Mouse (Mus musculus) hindbrain, embryonic 13.5 days (tissue): ENCODE results near the gene Sec22c. TPM values are rescaled to one million over a fixed set of nuclear protein-coding genes. Genes with fewer than 3 reads are reported as not detected.

ENCODE experiments used
- ATAC-seq: fragments of 200-750 bp; cut with Nextera tagmentation; 2 replicates; pipeline ENCODE4 v1.8.0; 2017; ENCODE audit warnings: moderate TSS enrichment; ENCODE audit not compliant: low FRiP score
- H3K27ac ChIP-seq: fragments of 300-500 bp; sonication (generic); 2 replicates; pipeline ENCODE4 v1.5.1; 2015; ENCODE audit warnings: inconsistent platforms, mild to moderate bottlenecking, moderate library complexity
- H3K27me3 ChIP-seq: fragments of 300-500 bp; sonication (generic); 2 replicates; pipeline ENCODE4 v1.6.1; 2015; ENCODE audit warnings: mild to moderate bottlenecking, inconsistent platforms
- H3K36me3 ChIP-seq: fragments of 300-500 bp; sonication (generic); 2 replicates; pipeline ENCODE4 v1.6.1; 2015; ENCODE audit warnings: mild to moderate bottlenecking, inconsistent platforms
- H3K4me1 ChIP-seq: fragments of 300-500 bp; sonication (generic); replicated peaks from 2 replicates; pipeline ENCODE4 v1.6.1; 2015; ENCODE audit warnings: inconsistent platforms
- H3K4me2 ChIP-seq: fragments of 300-500 bp; sonication (generic); 2 replicates; pipeline ENCODE4 v1.6.1; 2015; ENCODE audit warnings: inconsistent platforms, mild to moderate bottlenecking, moderate library complexity
- H3K4me3 ChIP-seq: fragments of 300-500 bp; sonication (generic); 2 replicates; pipeline ENCODE4 v1.5.1; 2015; ENCODE audit warnings: mild to moderate bottlenecking, inconsistent platforms
- H3K9ac ChIP-seq: fragments of 300-500 bp; sonication (generic); 2 replicates; pipeline ENCODE4 v1.6.1; 2015; ENCODE audit warnings: mild to moderate bottlenecking, inconsistent platforms
- H3K9me3 ChIP-seq: fragments of 300-500 bp; sonication (generic); 2 replicates; pipeline ENCODE4 v1.6.1; 2016; ENCODE audit warnings: inconsistent platforms
- WGBS: fragments of 180-500 bp; shearing (Covaris S2); methylation state at CpG from one replicate; pipeline ENCODE4 v1.1.7; 2015; 5-methylcytosine and 5-hydroxymethylcytosine counted together
- polyA plus RNA-seq: library from polyadenylated mRNA; unstranded; fragments of >200 nt; fragmentation: Nextera tagmentation; extraction: Ambion mirVana; gene quantifications from 2 replicates; pipeline ENCODE4 v1.2.1, GENCODE M21; 2015

Sec22c gene
- polyA plus RNA-seq, 1 experiment from 2014 or later, result 28.9 TPM

DNA sequence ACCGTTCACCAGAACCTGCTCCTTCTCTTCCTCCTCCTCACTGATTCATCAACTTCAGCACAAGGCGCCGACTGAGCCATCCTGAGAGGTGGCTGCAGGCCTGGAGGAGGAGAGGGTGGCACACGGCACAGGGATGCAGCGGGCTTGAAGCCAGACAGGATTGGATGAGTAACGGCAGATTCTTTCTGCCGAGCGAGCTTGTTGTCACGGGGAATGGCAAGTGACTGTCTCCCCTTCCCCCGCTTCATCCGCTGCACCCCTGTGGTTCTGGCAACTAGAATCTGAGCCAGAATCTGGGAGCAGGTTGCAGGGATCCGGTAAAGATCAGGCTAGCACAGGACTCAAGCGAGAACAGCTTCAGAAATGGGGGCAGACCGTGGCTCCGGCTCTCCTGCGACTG lies 65.5 kb downstream of the Sec22c start:
- Histone ChIP-seq H3K27ac (no peak overlapping the region), H3K4me2 (no peak overlapping the region), H3K27me3 (peaks cover 80% of the 10 kb centered on the region), H3K36me3 (no peaks in the 10 kb centered on the region), H3K4me3 (no peak overlapping the region), H3K9ac (no peak overlapping the region), H3K4me1 (peaks cover 26% of the 10 kb centered on the region), H3K9me3 (no peaks in the 10 kb centered on the region)
- 51% methylated on average over 16 of the region's 16 CpGs for WGBS
- no peak for ATAC-seq

DNA sequence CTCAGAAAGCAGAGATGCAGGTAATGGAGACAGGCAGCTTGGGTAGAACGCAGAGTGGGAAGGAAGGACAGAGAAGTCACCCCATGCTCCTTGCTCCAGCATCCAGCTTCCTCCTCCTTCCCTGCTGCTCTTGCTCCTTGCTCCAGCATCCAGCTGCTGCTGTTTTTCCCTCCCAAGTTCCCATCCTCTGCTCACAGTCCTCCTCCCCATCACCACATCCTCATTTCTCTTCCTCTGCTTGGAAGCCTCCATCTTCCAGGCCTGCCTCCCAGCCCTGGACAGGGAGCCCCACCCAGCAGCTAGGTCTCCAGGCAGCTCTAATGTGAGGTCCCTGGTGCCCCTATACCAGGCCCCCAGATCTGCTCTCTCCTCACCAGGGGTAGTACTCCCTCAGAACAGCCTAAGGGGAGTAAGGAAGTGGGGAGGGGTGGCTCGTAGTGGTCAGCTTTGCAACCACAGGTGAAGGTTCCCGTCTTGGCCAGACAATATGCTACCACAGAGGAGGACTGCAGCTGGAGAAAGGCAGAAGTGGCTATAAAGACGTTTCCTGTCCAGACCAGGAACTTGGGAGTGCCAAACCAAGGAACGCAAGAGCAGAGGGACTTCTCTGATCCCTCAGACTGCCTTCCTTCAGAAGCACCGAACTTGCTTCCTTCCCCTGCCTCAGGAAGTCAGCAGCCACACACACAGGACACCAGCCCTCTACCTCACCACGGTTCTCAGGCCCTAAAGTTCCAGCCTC lies 69.3 kb downstream of the Sec22c start:
- Histone ChIP-seq H3K4me1 (peaks cover 4% of the 10 kb centered on the region), H3K36me3 (no peaks in the 10 kb centered on the region), H3K27ac (no peak overlapping the region), H3K4me3 (no peak overlapping the region), H3K27me3 (peaks cover 44% of the 10 kb centered on the region), H3K9ac (no peak overlapping the region), H3K4me2 (no peak overlapping the region), H3K9me3 (no peaks in the 10 kb centered on the region)
- 68% methylated on average over 7 of the region's 7 CpGs for WGBS
- no peak for ATAC-seq

DNA sequence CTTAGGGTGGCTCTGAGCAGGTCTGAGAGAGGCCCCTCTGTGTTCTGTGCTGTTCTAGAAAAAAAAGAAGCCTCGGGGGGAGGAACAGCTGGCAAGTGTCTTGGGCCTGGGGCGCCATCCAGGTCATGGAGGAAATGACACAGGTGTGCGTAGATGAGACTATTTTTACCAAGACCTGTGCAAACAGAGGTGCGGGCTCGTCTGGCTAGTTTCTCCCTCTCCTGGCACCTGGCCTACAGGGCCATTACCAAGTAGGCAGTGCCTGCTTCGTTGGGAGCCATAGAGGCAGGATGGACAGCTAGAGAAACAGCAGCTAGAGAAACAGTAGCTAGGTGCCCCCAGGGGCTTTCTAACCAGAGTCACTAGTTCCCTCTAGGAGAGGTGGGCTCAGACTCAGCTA lies 72.0 kb downstream of the Sec22c start:
- ATAC-seq, result no peak
- no peak overlapping the region for H3K4me3 ChIP-seq
- no peak overlapping the region for H3K27ac ChIP-seq
- no peaks in the 10 kb centered on the region for H3K4me1 ChIP-seq
- H3K27me3 ChIP-seq, result peaks cover 17% of the 10 kb centered on the region; the same call in 1 of the 2 replicates
- no peaks in the 10 kb centered on the region for H3K9me3 ChIP-seq
- H3K9ac ChIP-seq, result no peak overlapping the region
- H3K36me3 ChIP-seq, result no peaks in the 10 kb centered on the region
- 85% methylated on average over 6 of the region's 6 CpGs for WGBS
- no peak overlapping the region for H3K4me2 ChIP-seq

DNA sequence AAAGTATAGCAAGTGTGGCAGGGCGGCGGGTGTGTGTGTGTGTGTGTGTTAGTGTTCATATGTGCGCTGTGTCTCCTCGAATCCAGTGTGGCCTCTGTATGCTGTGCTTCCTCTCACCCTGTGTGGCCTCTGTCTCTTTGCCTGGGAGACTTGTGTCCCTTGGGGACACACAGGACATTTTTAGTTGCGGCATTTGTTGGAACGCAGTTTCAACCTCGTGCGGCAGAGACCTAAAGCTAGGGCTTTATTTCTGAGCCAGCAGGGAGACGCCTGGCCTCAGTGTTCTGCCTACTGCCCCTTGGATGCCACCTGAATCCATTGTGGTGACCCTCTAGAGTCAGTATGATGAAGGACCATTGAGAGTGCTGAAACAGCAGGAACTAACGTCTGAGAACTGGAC lies 72.4 kb downstream of the Sec22c start:
- Histone ChIP-seq H3K4me1 (no peaks in the 10 kb centered on the region), H3K4me3 (no peak overlapping the region), H3K36me3 (no peaks in the 10 kb centered on the region), H3K9me3 (no peaks in the 10 kb centered on the region), H3K4me2 (no peak overlapping the region), H3K27ac (no peak overlapping the region), H3K9ac (no peak overlapping the region), H3K27me3 (peaks cover 17% of the 10 kb centered on the region; the same call in 1 of the 2 replicates)
- 83% methylated on average over 10 of the region's 10 CpGs for WGBS
- ATAC-seq, result no peak

DNA sequence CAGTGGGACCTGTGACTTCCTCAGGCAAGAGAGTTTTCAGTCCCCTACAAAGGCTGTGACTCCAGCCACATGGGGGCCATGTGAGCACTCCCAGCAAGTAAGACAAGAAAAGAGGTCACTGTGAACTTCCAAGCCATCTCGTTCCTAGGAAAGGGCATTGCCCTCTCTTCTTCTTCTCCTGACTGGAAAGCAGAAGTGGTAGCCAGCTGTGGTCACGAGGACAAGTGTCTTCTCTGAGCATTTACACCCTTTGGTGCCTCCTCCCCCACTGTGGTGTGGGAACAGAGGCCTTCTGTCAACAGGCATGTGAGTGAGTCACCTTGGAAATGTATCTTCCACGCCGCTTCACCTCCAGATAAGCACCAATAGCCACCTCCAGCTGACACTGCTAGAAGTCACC lies 73.3 kb downstream of the Sec22c start:
- Histone ChIP-seq H3K4me1 (no peaks in the 10 kb centered on the region), H3K4me3 (no peak overlapping the region)
- 66% methylated on average over 4 of the region's 4 CpGs for WGBS

DNA sequence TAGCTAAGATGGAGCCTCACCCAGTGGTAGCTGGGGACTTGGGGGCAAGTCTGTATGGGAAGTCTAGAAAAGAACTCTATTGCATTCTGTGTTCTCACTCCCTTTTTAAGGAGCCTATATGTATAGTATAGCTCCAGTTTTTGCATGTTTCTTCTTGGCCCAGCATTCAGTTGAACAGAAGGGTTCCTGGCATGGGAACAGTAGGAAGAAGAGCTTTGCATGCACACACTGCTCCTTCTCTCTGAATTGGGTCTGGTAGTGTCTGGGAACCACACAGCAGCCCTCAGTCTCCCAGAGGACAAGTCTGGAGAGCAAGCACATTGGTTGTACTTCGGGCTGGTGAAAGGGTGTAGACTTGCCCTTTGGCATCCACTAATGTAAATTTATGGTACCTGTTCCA lies 74.7 kb downstream of the Sec22c start:
- H3K4me1 ChIP-seq, result no peaks in the 10 kb centered on the region
- H3K4me2 ChIP-seq, result no peak overlapping the region
- H3K27ac ChIP-seq, result no peak overlapping the region
- H3K27me3 ChIP-seq, result 0 out of 2 replicates have a peak, but pooled peaks cover 5% of the 10 kb centered on the region
- no peaks in the 10 kb centered on the region for H3K9me3 ChIP-seq
- 85% methylated on average over 1 of the region's 1 CpGs for WGBS
- no peak overlapping the region for H3K9ac ChIP-seq
- H3K4me3 ChIP-seq, result no peak overlapping the region
- no peak for ATAC-seq
- no peaks in the 10 kb centered on the region for H3K36me3 ChIP-seq

More for the DNA sequence above, 73.3 kb downstream of the Sec22c start:
- Histone ChIP-seq H3K9me3 (no peaks in the 10 kb centered on the region), H3K4me2 (no peak overlapping the region), H3K36me3 (no peaks in the 10 kb centered on the region), H3K27ac (no peak overlapping the region), H3K9ac (no peak overlapping the region), H3K27me3 (peaks cover 12% of the 10 kb centered on the region; the same call in 1 of the 2 replicates)
- ATAC-seq, result no peak

Other genes with a start within 250 kb of the Sec22c start
- 7.7 and 15.1 TPM in 2 replicates for gene Cck, start 209.8 kb downstream of the Sec22c start, polyA plus RNA-seq
- 0.32 TPM in 1 of 2 replicates, not detected in the other for gene Lyzl4, start 63.4 kb downstream of the Sec22c start, polyA plus RNA-seq
- gene Vipr1, start 62.8 kb downstream of the Sec22c start, polyA plus RNA-seq, result 0.51 and 0.54 TPM in 2 replicates
- gene Ss18l2, start 4.8 kb upstream of the Sec22c start, polyA plus RNA-seq, result 162 and 166 TPM in 2 replicates
- 64.6 and 67.4 TPM in 2 replicates for gene Nktr, start 13.7 kb upstream of the Sec22c start, polyA plus RNA-seq
- 11.5 and 13.3 TPM in 2 replicates for gene Zfp651, start 53.8 kb upstream of the Sec22c start, polyA plus RNA-seq
- gene Klhl40, start 72.1 kb upstream of the Sec22c start, polyA plus RNA-seq, result 1.2 and 1.3 TPM in 2 replicates
- gene Hhatl, start 87.0 kb upstream of the Sec22c start, polyA plus RNA-seq, result not detected in 2 replicates
- 3.2 and 3.7 TPM in 2 replicates for gene Ccdc13, start 134.0 kb upstream of the Sec22c start, polyA plus RNA-seq
- 144 and 145 TPM in 2 replicates for gene Higd1a, start 152.9 kb upstream of the Sec22c start, polyA plus RNA-seq
- 2.1 and 2.5 TPM in 2 replicates for gene Ackr2, start 192.9 kb upstream of the Sec22c start, polyA plus RNA-seq
- gene Cyp8b1, start 210.8 kb upstream of the Sec22c start, polyA plus RNA-seq, result not detected in 2 replicates
- 2.1 and 2.5 TPM in 2 replicates for gene Fam198a, start 245.5 kb upstream of the Sec22c start, polyA plus RNA-seq